Mouse (Mus musculus) heart, embryonic 14.5 days (tissue): ENCODE data around the gene Nedd4. TPM values are rescaled to one million over a fixed set of nuclear protein-coding genes. Genes with fewer than 3 reads are reported as not detected.

Experiments
- ATAC-seq: fragments of 200-750 bp; cut with Nextera tagmentation; 2 replicates; pipeline ENCODE4 v1.8.0; 2017; ENCODE audit warnings: low read depth, moderate TSS enrichment; ENCODE audit not compliant: insufficient number of reproducible peaks, insufficient read depth, low FRiP score
- H3K27ac ChIP-seq, 2 experiments: fragments of 200-500 bp in 1 of 2; fragments of 300-500 bp in 1 of 2; sonication (generic) in 1 of 2; replicated peaks in 1 of 2; 2 replicates each; pipeline ENCODE4 v1.5.1; 2012 to 2014; ENCODE audit warnings: low read depth in 2 of 2, low read length in 2 of 2, control low read depth in 1 of 2, mild to moderate bottlenecking in 1 of 2, mixed read lengths in 1 of 2; ENCODE audit not compliant: control insufficient read depth in 1 of 2, insufficient read depth in 1 of 2
- H3K27me3 ChIP-seq: fragments of 300-500 bp; sonication (generic); 2 replicates; pipeline ENCODE4 v1.6.1; 2014; ENCODE audit warnings: mild to moderate bottlenecking, low read length, control low read depth; ENCODE audit not compliant: control insufficient read depth, insufficient read depth
- H3K36me3 ChIP-seq: fragments of 300-500 bp; sonication (generic); 2 replicates; pipeline ENCODE4 v1.6.1; 2014; ENCODE audit warnings: mild to moderate bottlenecking, control low read depth, low read length, mixed read lengths; ENCODE audit not compliant: control insufficient read depth, insufficient read depth
- H3K4me1 ChIP-seq, 2 experiments: fragments of 200-500 bp in 1 of 2; fragments of 300-500 bp in 1 of 2; sonication (generic) in 1 of 2; 2 replicates each; pipeline ENCODE4 v1.6.1; 2012 to 2014; ENCODE audit warnings: low read length in 2 of 2, control low read depth in 1 of 2, mixed read lengths in 1 of 2; ENCODE audit not compliant: control insufficient read depth in 2 of 2, insufficient read depth in 2 of 2
- H3K4me2 ChIP-seq: fragments of 300-500 bp; sonication (generic); 2 replicates; pipeline ENCODE4 v1.6.1; 2014; ENCODE audit warnings: mild to moderate bottlenecking, low read length
- H3K4me3 ChIP-seq, 2 experiments: fragments of 200-500 bp in 1 of 2; fragments of 300-500 bp in 1 of 2; sonication (generic) in 1 of 2; 2 replicates each; pipeline ENCODE4 v1.5.1; 2012 to 2014; ENCODE audit warnings: low read length in 2 of 2, mild to moderate bottlenecking in 2 of 2, control low read depth in 1 of 2, low read depth in 1 of 2, moderate library complexity in 1 of 2; ENCODE audit not compliant: control insufficient read depth in 1 of 2, insufficient read depth in 1 of 2
- H3K9ac ChIP-seq: fragments of 300-500 bp; sonication (generic); 2 replicates; pipeline ENCODE4 v1.6.1; 2014; ENCODE audit warnings: mild to moderate bottlenecking, low read length
- H3K9me3 ChIP-seq: fragments of 300-500 bp; sonication (generic); 2 replicates; pipeline ENCODE4 v1.6.1; 2016; ENCODE audit warnings: low read length, control low read depth; ENCODE audit not compliant: control insufficient read depth
- WGBS: fragments of 180-500 bp; shearing (Covaris S2); extraction: QIAGEN DNeasy Blood & Tissue Kit; methylation state at CpG from one replicate; pipeline ENCODE4 v1.1.7; 2014; 5-methylcytosine and 5-hydroxymethylcytosine counted together
- polyA plus RNA-seq: library from polyadenylated mRNA; unstranded; fragments of >200 nt; fragmentation: Nextera tagmentation; extraction: Ambion mirVana; gene quantifications from 2 replicates; pipeline ENCODE4 v1.2.1, GENCODE M21; 2014

Gene Nedd4
- polyA plus RNA-seq, 1 experiment from 2014 or later: 612 TPM

DNA sequence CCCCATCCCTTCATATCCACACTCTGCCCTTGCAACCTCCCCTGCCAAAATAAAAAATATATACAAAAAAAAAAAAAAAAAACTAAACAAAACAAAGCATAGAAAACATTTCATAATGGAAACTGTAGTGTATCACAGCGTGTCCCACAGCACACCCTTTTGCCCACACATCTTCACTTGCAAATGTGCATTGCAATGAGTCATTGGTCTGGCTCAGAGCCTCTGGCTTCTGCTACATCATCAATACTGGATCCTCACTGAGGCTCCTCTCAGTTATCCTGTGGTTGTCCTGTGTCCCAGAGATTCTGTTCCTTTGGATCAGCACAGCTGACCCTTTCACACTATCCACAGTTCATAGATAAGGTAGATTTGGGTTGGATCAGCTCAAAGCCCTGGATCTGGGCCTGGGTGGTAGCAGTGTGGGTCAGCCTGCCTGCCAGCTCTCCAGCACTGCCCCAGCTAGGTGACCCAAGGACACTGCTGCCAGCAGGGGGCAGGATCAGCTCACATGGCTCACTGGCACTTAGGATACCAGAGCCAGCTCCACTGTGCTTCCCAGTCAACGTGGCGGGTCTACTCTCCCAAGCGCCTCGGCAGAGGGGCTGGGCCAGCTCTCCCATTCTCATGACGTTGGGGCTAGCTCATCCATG is 7.4 kb upstream of the Nedd4 start:
- no peaks in the 10 kb centered on the region for H3K27me3 ChIP-seq
- no peak overlapping the region for H3K4me2 ChIP-seq
- H3K9ac ChIP-seq: no peak overlapping the region
- H3K36me3 ChIP-seq: no peaks in the 10 kb centered on the region
- no peaks in the 10 kb centered on the region for H3K9me3 ChIP-seq
- peak overlapping the region in 1 of 2 experiments; percentile 21; a peak in 1 of 4 replicates for H3K27ac ChIP-seq
- H3K4me1 ChIP-seq: peaks cover 24 to 28% of the 10 kb centered on the region in 2 experiments
- H3K4me3 ChIP-seq: no peak overlapping the region
- 55% methylated on average over 6 of the region's 6 CpGs for WGBS
- peak; percentile 62 for ATAC-seq

DNA sequence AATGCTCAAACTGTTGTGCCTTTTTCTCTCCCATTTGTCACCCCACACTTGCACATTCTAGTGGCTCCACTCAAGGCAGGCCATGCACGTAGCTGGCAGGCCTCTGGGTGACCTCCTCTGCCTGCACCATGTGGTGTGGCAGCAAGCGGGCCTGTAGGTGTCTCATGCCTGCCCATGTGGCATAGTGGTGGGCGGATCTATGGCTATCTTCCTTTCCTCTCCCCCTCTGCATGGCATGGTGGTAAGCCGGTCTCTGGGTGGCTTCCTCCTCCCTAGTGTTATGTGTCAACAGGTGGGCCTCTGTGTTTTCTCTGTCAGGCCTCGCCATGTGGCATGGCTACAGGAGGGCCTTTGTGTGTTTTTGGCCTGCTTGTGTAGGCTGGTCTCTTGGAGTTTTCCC is 6.5 kb upstream of the Nedd4 start:
- 0 out of 2 replicates have a peak, but pooled peaks have one; percentile 28 for ATAC-seq
- H3K4me1 ChIP-seq: peaks cover 24 to 28% of the 10 kb centered on the region in 2 experiments
- no peak overlapping the region for H3K4me2 ChIP-seq

DNA sequence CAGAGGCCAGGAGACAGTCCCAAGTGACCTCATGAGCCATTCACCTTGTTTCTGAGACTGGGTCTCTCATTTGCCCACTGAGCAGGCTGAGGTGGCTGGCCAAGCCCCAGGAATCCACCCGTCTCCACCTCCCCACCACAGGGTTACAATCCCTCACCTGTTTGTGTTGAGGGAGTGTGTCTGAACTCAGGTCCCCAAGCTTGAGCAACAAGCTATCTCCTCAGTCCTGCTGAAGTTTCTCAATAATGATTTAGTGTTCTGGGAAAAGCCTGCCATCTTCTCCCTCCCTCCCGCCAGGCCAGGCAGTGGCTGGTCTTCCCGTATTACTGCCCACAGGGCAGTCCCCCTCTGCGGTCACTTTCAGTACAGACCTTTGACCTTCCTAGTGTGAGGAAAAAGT is 5.7 kb upstream of the Nedd4 start:
- Histone ChIP-seq H3K4me1 (peaks cover 24 to 28% of the 10 kb centered on the region in 2 experiments), H3K9ac (no peak overlapping the region), H3K27ac (peak overlapping the region in 1 of 2 experiments; percentile 25; a peak in 1 of 4 replicates), H3K36me3 (no peaks in the 10 kb centered on the region), H3K4me3 (no peak overlapping the region), H3K9me3 (no peaks in the 10 kb centered on the region), H3K4me2 (no peak overlapping the region), H3K27me3 (no peaks in the 10 kb centered on the region)
- WGBS: 74% methylated on average over 4 of the region's 4 CpGs
- no peak for ATAC-seq

More for the DNA sequence above, 6.5 kb upstream of the Nedd4 start:
- Histone ChIP-seq H3K9ac (no peak overlapping the region), H3K36me3 (no peaks in the 10 kb centered on the region), H3K27me3 (no peaks in the 10 kb centered on the region), H3K27ac (peak overlapping the region; percentile 21 to 22; a peak in 2 of 4 replicates), H3K9me3 (no peaks in the 10 kb centered on the region), H3K4me3 (no peak overlapping the region)
- 53% methylated on average over 5 of the region's 5 CpGs for WGBS

DNA sequence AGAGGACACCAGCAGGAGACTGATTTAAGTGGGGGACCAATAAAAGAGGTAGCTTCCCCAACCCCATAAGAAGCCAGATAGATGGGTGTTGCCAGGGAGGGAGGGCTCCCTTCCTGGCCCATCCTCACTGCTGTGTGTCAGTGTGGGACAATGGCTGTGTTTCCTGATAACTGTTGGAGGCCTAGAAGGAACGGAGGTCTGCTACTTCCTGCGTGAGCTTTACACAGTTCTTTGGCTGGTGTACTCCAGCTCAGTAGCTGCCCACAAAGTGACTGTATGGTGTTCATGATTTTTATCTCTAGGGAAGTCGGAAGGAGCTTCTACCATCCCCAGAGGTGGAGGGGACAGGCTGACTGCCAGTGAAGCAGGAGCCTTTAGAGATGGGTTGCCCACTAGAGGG is 5.2 kb upstream of the Nedd4 start:
- Histone ChIP-seq H3K27me3 (no peaks in the 10 kb centered on the region), H3K4me2 (no peak overlapping the region), H3K9me3 (no peaks in the 10 kb centered on the region), H3K4me1 (peaks cover 24 to 28% of the 10 kb centered on the region in 2 experiments), H3K27ac (peak overlapping the region in 1 of 2 experiments; percentile 25; a peak in 1 of 4 replicates), H3K4me3 (no peak overlapping the region), H3K9ac (no peak overlapping the region), H3K36me3 (no peaks in the 10 kb centered on the region)
- ATAC-seq: no peak
- 50% methylated on average over 3 of the region's 3 CpGs for WGBS

DNA sequence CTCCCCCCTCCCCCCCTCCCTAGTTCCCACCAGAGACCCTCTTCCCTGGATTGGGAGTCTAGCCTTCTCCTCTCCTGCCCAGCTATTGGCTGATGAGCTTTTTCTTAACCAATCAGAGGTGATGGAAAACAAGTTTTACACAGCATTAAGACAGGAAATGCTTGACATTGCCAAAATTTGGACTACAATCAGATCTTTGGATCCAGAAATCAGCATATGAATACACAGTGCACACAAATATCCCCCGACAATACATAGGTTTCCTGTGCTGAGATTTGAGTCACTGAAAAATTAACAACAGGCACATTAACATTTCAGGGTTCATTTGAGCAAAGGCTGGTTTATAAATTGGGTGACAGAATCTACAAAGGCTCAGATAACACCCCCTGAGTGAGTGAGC is 4.5 kb upstream of the Nedd4 start:
- Histone ChIP-seq H3K36me3 (no peaks in the 10 kb centered on the region), H3K4me2 (no peak overlapping the region), H3K4me1 (peaks cover 21 to 26% of the 10 kb centered on the region in 2 experiments), H3K27me3 (no peaks in the 10 kb centered on the region), H3K27ac (no peak overlapping the region), H3K9ac (no peak overlapping the region), H3K9me3 (no peaks in the 10 kb centered on the region), H3K4me3 (no peak overlapping the region)
- WGBS: 78% methylated on average over 1 of the region's 1 CpGs
- ATAC-seq: no peak

DNA sequence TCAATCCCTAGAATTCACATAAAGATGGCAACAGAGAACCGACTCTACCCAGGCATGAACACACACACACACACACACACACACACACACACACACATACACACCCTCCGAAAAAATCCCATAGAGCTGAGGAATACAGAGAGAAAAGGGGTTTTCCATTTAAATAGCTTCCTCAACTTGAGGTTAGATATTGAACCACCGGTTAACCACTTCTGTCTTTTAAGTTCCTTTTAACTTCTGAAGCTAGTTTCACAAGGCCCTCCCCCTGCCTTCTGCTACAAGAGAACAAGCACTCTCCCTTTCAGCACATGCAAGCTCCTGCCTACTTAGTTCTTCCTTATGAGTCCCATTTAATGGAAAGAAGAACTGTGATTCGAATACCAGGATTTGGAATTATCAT is 2.0 kb upstream of the Nedd4 start:
- Histone ChIP-seq H3K27me3 (no peaks in the 10 kb centered on the region), H3K4me2 (no peak overlapping the region), H3K4me3 (no peak overlapping the region), H3K36me3 (peaks cover 18% of the 10 kb centered on the region), H3K9me3 (no peaks in the 10 kb centered on the region), H3K9ac (no peak overlapping the region), H3K4me1 (peaks cover 11 to 24% of the 10 kb centered on the region in 2 experiments), H3K27ac (no peak overlapping the region)
- ATAC-seq: no peak
- WGBS: 74% methylated on average over 4 of the region's 4 CpGs

DNA sequence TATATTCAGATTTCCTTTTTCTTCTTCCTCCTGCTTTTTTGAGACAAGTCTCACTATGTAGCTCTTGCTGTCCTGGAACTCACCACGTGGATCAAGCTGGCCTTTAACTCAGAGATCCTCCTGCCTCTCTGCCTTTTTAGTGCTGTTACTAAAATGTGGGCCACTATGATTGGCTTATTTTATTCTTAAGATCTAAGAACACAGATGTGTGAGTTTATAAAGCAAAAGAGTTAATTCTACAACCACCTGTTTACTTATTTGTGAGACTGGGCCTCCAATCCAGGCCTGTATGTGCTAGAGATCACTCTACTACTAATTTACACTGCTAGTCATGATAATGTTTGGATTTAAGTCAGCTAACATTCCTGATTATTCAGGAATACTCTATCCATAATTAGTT is 1.2 kb upstream of the Nedd4 start:
- no peak for ATAC-seq
- Histone ChIP-seq H3K4me1 (peaks cover 7 to 25% of the 10 kb centered on the region in 2 experiments), H3K27ac (peak overlapping the region in 1 of 2 experiments; percentile 49; a peak in 2 of 4 replicates), H3K4me3 (no peak overlapping the region), H3K4me2 (peak overlapping the region; percentile 85), H3K9ac (peak overlapping the region; percentile 100), H3K27me3 (no peaks in the 10 kb centered on the region), H3K9me3 (no peaks in the 10 kb centered on the region), H3K36me3 (peaks cover 26% of the 10 kb centered on the region)
- 57% methylated on average over 1 of the region's 1 CpGs for WGBS

DNA sequence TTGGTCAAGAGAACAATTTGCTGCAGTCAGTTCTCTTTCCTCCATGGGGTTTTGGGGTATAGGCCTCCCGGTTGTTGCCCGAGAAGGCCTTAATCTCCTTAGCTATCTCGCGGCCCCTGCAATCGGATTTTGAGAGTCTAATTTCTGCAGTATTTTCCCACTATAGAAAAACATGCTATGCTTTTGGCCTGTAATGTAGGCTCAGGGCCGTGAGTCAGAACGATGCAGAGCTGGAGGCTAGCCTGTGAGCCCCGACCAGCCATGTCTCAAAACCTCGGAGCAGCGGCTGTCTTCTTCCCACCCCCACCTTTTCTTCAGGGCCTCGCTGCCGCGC is 618 bp upstream of the Nedd4 start:
- peak overlapping the region; percentile 75 to 93 for H3K4me3 ChIP-seq
- H3K36me3 ChIP-seq: peaks cover 32% of the 10 kb centered on the region
- H3K9ac ChIP-seq: peak overlapping the region; percentile 100
- no peak for ATAC-seq
- peak overlapping the region; percentile 85 for H3K4me2 ChIP-seq
- H3K4me1 ChIP-seq: peaks cover 4 to 25% of the 10 kb centered on the region in 2 experiments
- H3K9me3 ChIP-seq: no peaks in the 10 kb centered on the region
- no peaks in the 10 kb centered on the region for H3K27me3 ChIP-seq
- H3K27ac ChIP-seq: peak overlapping the region; percentile 99 to 100
- WGBS: under 1% methylated on average over 13 of the region's 13 CpGs
